Mouse (Mus musculus): ENCODE data around the gene Zfp13.

GRCm38 (mm10) chr17:23630195-23631020 lies 31.1 kb upstream of the Zfp13 start:
- TF ChIP-seq CTCF (IDR thresholded peaks at IDR 0.05; ENCODE audit: low read depth), result peak; percentile 82
- no peak for TF ChIP-seq EP300 (IDR thresholded peaks at IDR 0.05; ENCODE audit: low read depth)
